8 mouse cellular contexts compared by ENCODE assay signal in the genomic region with DNA sequence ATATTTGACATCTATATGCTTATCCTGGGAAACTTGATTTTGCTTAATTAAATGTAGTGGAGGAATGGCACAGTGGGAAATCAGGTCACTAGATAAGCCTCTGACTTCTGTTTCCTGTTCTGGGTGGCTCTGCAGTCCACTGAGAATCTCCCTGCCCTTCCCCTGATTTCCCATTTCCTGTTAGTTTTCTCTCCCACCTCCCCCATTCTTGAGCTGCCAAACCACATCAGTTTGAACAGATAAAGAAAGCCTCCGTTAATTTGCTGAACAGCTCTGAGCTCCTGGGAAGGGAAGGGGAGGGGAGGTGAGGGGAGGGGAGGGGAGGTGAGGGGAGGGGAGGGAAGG. TPM values are rescaled to one million over a fixed set of nuclear protein-coding genes. Genes with fewer than 3 reads are reported as not detected.
DNase-seq lines count a peak whose midpoint lies in the region; ATAC-seq lines count a peak whose summit lies in the region.
"Had no signal": no experiment of that assay in that cellular context is flagged by ENCODE, and none has a peak within 500 bp of the region (broad histone marks: within the 10 kb centered on the region; RNA-seq: fewer than 3 reads in every experiment).

No protein-coding gene starts in this region.

- no peak overlapping the region for H3K4me3 ChIP-seq in hindbrain, embryonic 10.5 days

- no peaks in the 10 kb centered on the region for H3K9me3 ChIP-seq in hindbrain, embryonic 10.5 days

- DNase-seq in ES-CJ7 (ENCODE audit: low read depth, low spot score), result peak; percentile 71
- peak; percentile 64 for DNase-seq in Muller cell, postnatal 12 days (ENCODE audit: inconsistent ontology term)
- DNase-seq in hindbrain, embryonic 10.5 days (ENCODE audit: low spot score), result no peak
- DNase-seq in lung, postnatal 25 days (ENCODE audit: low spot score), result peak; percentile 61
- no peak for DNase-seq in gastrocnemius, postnatal 14 days
- no peak for DNase-seq in ovary, adult 18-20 months (ENCODE audit: low spot score)

- peaks cover 40% of the 10 kb centered on the region for H3K36me3 ChIP-seq in hindbrain, embryonic 10.5 days

- intact Hi-C loops in gastrocnemius, postnatal 14 days (cut with DNase I; ENCODE audit: low total_unique reads), result no loop called here

- peak overlapping the region; percentile 50; the same call in 1 of the 2 replicates for H3K27ac ChIP-seq in hindbrain, embryonic 10.5 days

- peaks cover 45% of the 10 kb centered on the region for H3K4me1 ChIP-seq in hindbrain, embryonic 10.5 days (replicated peaks)

- no peaks in the 10 kb centered on the region for H3K27me3 ChIP-seq in hindbrain, embryonic 10.5 days (ENCODE audit: insufficient read depth, poor library complexity, severe bottlenecking)

- 9% methylated on average over 1 of the region's 1 CpGs for WGBS in hindbrain, embryonic 10.5 days

- ATAC-seq in megakaryocyte, adult 5-6 weeks (ENCODE audit: poor library complexity, severe bottlenecking), result no peak
- ATAC-seq: activated CD4-positive, CD25-positive, alpha-beta regulatory T cell, adult 4 months had no signal

RNA-seq across cellular contexts. Expression of gene Gnpnat1, which starts 51.8 kb away (rescaled TPM):
- 38.6 and 46.1 TPM in 2 replicates for polyA plus RNA-seq in hindbrain, embryonic 10.5 days (2016; fragmentation: Nextera tagmentation; extraction: Ambion mirVana)
- total RNA-seq in gastrocnemius, postnatal 14 days (2021), result 10 to 100 TPM in 1 of 2 experiments, 1 to 10 TPM in 1; 9.5 to 12.3 TPM
- total RNA-seq in megakaryocyte, adult 5-6 weeks (2015), result 15.5 and 18.5 TPM in 2 replicates
- total RNA-seq in megakaryocyte, adult 5-6 weeks (2017), result 12.1 and 13.9 TPM in 2 replicates

Comparison
In these comparisons a context has a peak if more than half of its experiments do, and no peak if none do; other contexts are left out.
1. DNase-seq: peak in ES-CJ7 (single experiment), Muller cell, postnatal 12 days (single experiment) and lung, postnatal 25 days (single experiment); none in hindbrain, embryonic 10.5 days (single experiment), gastrocnemius, postnatal 14 days (single experiment) and ovary, adult 18-20 months (single experiment).